Mouse (Mus musculus): ENCODE data around the gene Med23. TPM values are rescaled to one million over a fixed set of nuclear protein-coding genes. Genes with fewer than 3 reads are reported as not detected.

Gene Med23
- polyA plus RNA-seq, 1 experiment = 14.2 TPM

DNA sequence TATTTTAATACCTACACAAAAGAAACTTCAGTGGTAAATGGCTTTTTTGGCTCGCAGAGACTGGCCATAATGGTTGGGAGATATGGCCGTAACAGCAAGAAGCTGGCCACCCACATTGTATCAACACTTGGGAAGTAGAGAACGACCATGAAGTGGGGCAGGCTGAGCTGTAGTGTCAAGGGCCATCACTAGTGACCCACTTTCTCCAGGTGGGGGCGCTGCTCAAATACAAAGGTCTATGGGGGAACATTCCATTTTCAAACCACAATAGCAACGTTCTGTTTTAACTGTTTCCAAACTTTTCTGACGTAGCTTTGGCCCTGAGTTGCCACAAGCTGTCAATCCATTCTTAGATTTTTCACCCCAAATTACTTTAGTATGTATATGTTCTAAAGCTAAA, 5.4 kb upstream of the Med23 start:
- Histone ChIP-seq H3K36me3 (ENCODE audit: control insufficient read depth, insufficient read depth, low read length) (no peaks in the 10 kb centered on the region), H3K27ac (ENCODE audit: insufficient read depth, low read depth, low read length) (no peak overlapping the region), H3K4me3 (ENCODE audit: insufficient read depth, low read depth, low read length) (no peak overlapping the region), H3K4me1 (ENCODE audit: control insufficient read depth, insufficient read depth, low read length) (no peaks in the 10 kb centered on the region), H3K27me3 (replicated peaks; ENCODE audit: control insufficient read depth, insufficient read depth, low read length) (no peaks in the 10 kb centered on the region)
- no peak for DNase-seq
- no peak for TF ChIP-seq POLR2A (IDR thresholded peaks at IDR 0.05; ENCODE audit: low read depth, low read length)
- 0 out of 2 replicates have a peak, but pooled peaks have one; percentile 8 for TF ChIP-seq CTCF (conservative IDR thresholded peaks at IDR 0.05; ENCODE audit: insufficient read depth, insufficient read length, low read depth, low read length)
- 76% methylated on average over 6 of the region's 6 CpGs for WGBS

DNA sequence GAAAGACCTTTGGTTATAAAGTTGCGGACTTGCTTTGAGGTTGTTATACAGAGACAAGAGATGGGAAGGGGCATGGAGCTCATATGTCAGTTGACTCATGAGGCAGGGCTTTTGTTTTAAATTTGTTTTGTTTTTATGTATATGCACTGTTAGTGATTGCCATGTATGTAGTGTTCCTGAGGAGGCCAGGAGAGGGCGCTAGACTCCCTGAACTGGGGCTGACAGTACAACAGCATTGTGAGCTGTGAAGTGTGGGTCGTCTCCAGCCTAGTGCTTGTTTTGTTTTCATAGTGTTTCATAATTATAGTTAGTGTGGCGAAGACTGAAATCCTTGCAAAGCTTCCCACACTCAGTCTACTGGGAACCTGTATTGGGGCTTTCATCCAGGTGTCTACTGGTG, 3.8 kb downstream of the Med23 start:
- H3K27ac ChIP-seq (ENCODE audit: insufficient read depth, low read depth, low read length) = no peak overlapping the region
- H3K27me3 ChIP-seq (replicated peaks; ENCODE audit: control insufficient read depth, insufficient read depth, low read length) = no peaks in the 10 kb centered on the region
- DNase-seq = no peak
- TF ChIP-seq CTCF (conservative IDR thresholded peaks at IDR 0.05; ENCODE audit: insufficient read depth, insufficient read length, low read depth, low read length) (peak; percentile 32), POLR2A (IDR thresholded peaks at IDR 0.05; ENCODE audit: low read depth, low read length) (no peak)
- 85% methylated on average over 4 of the region's 4 CpGs for WGBS
- no peaks in the 10 kb centered on the region for H3K4me1 ChIP-seq (ENCODE audit: control insufficient read depth, insufficient read depth, low read length)
- no peaks in the 10 kb centered on the region; the same call in none of the 2 replicates for H3K36me3 ChIP-seq (ENCODE audit: control insufficient read depth, insufficient read depth, low read length)
- H3K4me3 ChIP-seq (ENCODE audit: insufficient read depth, low read depth, low read length) = no peak overlapping the region

DNA sequence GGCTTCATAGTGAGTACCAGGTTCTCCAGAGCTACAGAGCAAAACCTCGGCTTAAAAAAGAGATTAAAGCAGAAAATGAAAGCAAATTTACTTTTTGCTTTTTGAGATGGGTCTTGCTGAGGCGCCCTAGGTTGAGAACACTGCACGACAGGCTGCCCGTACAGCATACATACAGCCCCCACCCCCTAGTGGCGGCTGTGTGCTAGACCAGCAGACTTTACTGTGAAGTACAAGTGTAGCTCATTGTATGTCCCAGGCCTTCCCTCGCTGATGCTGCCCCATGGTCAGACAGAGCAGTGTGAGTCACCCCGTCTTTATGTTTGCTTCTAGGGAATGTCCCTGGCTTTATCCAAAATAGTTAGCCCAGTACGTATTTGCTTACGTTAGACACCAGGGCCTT, 16.2 kb downstream of the Med23 start:
- Histone ChIP-seq H3K4me3 (ENCODE audit: insufficient read depth, low read depth, low read length) (no peak overlapping the region), H3K4me1 (ENCODE audit: control insufficient read depth, insufficient read depth, low read length) (no peaks in the 10 kb centered on the region), H3K36me3 (ENCODE audit: control insufficient read depth, insufficient read depth, low read length) (peaks cover 6% of the 10 kb centered on the region; the same call in 1 of the 2 replicates), H3K27me3 (replicated peaks; ENCODE audit: control insufficient read depth, insufficient read depth, low read length) (no peaks in the 10 kb centered on the region), H3K27ac (ENCODE audit: insufficient read depth, low read depth, low read length) (no peak overlapping the region)
- TF ChIP-seq POLR2A (IDR thresholded peaks at IDR 0.05; ENCODE audit: low read depth, low read length) (no peak), CTCF (conservative IDR thresholded peaks at IDR 0.05; ENCODE audit: insufficient read depth, insufficient read length, low read depth, low read length) (0 out of 2 replicates have a peak, but pooled peaks have one; percentile 17)
- 86% methylated on average over 9 of the region's 9 CpGs for WGBS
- no peak for DNase-seq

DNA sequence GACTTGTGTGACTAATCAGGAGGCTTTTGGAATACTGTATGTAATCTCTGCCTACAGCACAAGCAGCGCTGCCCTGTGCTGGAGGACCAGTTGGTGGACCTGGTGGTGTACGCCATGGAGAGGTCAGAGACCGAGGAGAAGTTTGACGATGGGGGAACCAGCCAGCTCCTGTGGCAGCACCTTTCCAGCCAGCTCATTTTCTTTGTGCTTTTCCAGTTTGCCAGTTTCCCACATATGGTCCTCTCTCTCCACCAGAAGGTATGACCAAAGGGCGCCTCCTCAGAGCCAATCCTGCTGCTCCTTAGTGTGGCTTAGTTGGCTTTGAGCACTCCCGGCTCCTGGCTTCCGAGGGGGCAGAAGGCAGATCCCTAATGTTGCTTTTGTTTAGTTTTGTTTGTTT, 18.6 kb downstream of the Med23 start:
- Histone ChIP-seq H3K36me3 (ENCODE audit: control insufficient read depth, insufficient read depth, low read length) (peaks cover 2% of the 10 kb centered on the region; the same call in 1 of the 2 replicates), H3K27ac (ENCODE audit: insufficient read depth, low read depth, low read length) (no peak overlapping the region), H3K27me3 (replicated peaks; ENCODE audit: control insufficient read depth, insufficient read depth, low read length) (no peaks in the 10 kb centered on the region), H3K4me3 (ENCODE audit: insufficient read depth, low read depth, low read length) (no peak overlapping the region), H3K4me1 (ENCODE audit: control insufficient read depth, insufficient read depth, low read length) (no peaks in the 10 kb centered on the region)
- TF ChIP-seq POLR2A (IDR thresholded peaks at IDR 0.05; ENCODE audit: low read depth, low read length) (no peak), CTCF (conservative IDR thresholded peaks at IDR 0.05; ENCODE audit: insufficient read depth, insufficient read length, low read depth, low read length) (no peak)
- 96% methylated on average over 7 of the region's 7 CpGs for WGBS
- no peak for DNase-seq

DNA sequence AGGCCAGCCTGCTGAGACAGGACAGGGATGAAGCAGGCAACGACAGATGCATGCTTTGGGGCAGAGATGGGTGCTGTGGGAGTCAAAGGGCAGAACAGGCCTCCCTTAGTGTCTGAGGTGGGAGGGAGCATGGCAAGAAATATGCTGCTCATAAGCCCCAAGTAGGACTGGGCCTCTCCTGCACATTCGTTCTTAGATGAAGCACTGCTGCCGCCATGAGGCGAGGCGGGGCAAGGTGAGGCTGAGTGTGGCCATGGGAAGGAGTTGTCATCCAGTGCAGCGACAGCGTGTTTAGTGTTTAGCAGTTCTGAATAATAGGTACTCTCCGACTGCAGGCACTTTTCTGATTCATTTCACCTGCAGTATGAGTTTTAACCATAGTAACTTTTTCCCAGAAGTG, 26.1 kb downstream of the Med23 start:
- Histone ChIP-seq H3K27ac (ENCODE audit: insufficient read depth, low read depth, low read length) (no peak overlapping the region), H3K36me3 (ENCODE audit: control insufficient read depth, insufficient read depth, low read length) (no peaks in the 10 kb centered on the region; the same call in none of the 2 replicates), H3K4me1 (ENCODE audit: control insufficient read depth, insufficient read depth, low read length) (no peaks in the 10 kb centered on the region), H3K27me3 (replicated peaks; ENCODE audit: control insufficient read depth, insufficient read depth, low read length) (no peaks in the 10 kb centered on the region), H3K4me3 (ENCODE audit: insufficient read depth, low read depth, low read length) (no peak overlapping the region)
- peak; percentile 23 for DNase-seq
- WGBS = 77% methylated on average over 8 of the region's 8 CpGs
- TF ChIP-seq POLR2A (IDR thresholded peaks at IDR 0.05; ENCODE audit: low read depth, low read length) (no peak), CTCF (conservative IDR thresholded peaks at IDR 0.05; ENCODE audit: insufficient read depth, insufficient read length, low read depth, low read length) (no peak; the same call in 1 of the 2 replicates)

DNA sequence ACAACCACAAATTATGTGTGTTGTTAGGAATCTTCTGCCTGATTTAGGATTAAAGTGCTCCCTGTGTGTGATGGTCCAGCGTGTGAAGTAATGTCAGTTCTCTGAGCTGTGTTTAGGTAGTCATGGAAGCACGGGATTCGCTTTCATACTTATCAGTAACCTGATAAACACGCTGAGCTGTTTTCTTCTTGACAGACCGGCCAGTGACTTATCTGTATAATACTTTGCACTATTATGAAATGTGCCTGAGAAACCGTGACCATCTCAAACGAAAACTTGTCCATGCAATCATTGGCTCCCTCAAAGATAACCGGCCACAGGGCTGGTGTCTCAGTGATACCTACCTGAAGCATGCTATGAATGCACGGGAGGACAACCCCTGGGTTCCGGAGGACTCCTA, 35.8 kb downstream of the Med23 start:
- H3K27ac ChIP-seq (ENCODE audit: insufficient read depth, low read depth, low read length) = no peak overlapping the region
- no peak overlapping the region for H3K4me3 ChIP-seq (ENCODE audit: insufficient read depth, low read depth, low read length)
- DNase-seq = no peak
- no peaks in the 10 kb centered on the region for H3K4me1 ChIP-seq (ENCODE audit: control insufficient read depth, insufficient read depth, low read length)
- WGBS = 92% methylated on average over 10 of the region's 10 CpGs
- peaks cover 8% of the 10 kb centered on the region for H3K36me3 ChIP-seq (ENCODE audit: control insufficient read depth, insufficient read depth, low read length)
- no peak for TF ChIP-seq CTCF (conservative IDR thresholded peaks at IDR 0.05; ENCODE audit: insufficient read depth, insufficient read length, low read depth, low read length)
- no peak for TF ChIP-seq POLR2A (IDR thresholded peaks at IDR 0.05; ENCODE audit: low read depth, low read length)
- no peaks in the 10 kb centered on the region for H3K27me3 ChIP-seq (replicated peaks; ENCODE audit: control insufficient read depth, insufficient read depth, low read length)

DNA sequence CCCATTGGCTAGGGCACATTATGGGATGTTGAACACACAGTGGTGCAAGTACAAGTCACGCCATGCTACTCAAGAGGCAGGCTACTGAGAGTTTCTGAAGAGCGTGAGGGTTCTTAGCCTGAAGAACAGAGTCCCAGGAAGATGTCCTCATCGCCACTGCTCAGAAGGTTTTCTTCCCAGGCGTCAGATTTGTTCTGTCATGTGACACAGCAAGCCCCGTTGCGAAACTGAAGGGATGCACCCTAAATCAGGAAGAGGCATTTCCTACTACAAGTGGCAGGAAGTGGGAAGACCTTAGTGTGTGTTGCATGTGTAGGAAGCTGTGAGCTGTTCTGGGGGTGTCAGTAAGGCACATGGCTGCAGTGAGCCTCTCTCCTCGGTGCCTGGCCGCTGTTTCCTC, 41.4 kb downstream of the Med23 start:
- Histone ChIP-seq H3K27me3 (replicated peaks; ENCODE audit: control insufficient read depth, insufficient read depth, low read length) (no peaks in the 10 kb centered on the region), H3K4me3 (ENCODE audit: insufficient read depth, low read depth, low read length) (no peak overlapping the region), H3K36me3 (ENCODE audit: control insufficient read depth, insufficient read depth, low read length) (peaks cover 4% of the 10 kb centered on the region), H3K4me1 (ENCODE audit: control insufficient read depth, insufficient read depth, low read length) (no peaks in the 10 kb centered on the region), H3K27ac (ENCODE audit: insufficient read depth, low read depth, low read length) (no peak overlapping the region)
- DNase-seq = peak; percentile 34
- 75% methylated on average over 8 of the region's 8 CpGs for WGBS
- TF ChIP-seq CTCF (conservative IDR thresholded peaks at IDR 0.05; ENCODE audit: insufficient read depth, insufficient read length, low read depth, low read length) = no peak
- no peak for TF ChIP-seq POLR2A (IDR thresholded peaks at IDR 0.05; ENCODE audit: low read depth, low read length)

All from kidney, adult 2 months (tissue).